Mouse (Mus musculus) adrenal gland, adult 8-10 months (tissue): ENCODE measurements around the gene Prmt9. TPM values are rescaled to one million over a fixed set of nuclear protein-coding genes. Genes with fewer than 3 reads are reported as not detected.

Experiments used
- DNase-seq: peaks from one replicate; pipeline ENCODE4 v3.0.0; 2022
- total RNA-seq, 4 experiments: library from RNA; stranded (reverse); gene quantifications; 2 replicates each; pipeline ENCODE4 v1.2.4; 2022

Gene Prmt9
- total RNA-seq = 10 to 100 TPM; 17.0 to 21.5 (median 19.6) TPM

DNA sequence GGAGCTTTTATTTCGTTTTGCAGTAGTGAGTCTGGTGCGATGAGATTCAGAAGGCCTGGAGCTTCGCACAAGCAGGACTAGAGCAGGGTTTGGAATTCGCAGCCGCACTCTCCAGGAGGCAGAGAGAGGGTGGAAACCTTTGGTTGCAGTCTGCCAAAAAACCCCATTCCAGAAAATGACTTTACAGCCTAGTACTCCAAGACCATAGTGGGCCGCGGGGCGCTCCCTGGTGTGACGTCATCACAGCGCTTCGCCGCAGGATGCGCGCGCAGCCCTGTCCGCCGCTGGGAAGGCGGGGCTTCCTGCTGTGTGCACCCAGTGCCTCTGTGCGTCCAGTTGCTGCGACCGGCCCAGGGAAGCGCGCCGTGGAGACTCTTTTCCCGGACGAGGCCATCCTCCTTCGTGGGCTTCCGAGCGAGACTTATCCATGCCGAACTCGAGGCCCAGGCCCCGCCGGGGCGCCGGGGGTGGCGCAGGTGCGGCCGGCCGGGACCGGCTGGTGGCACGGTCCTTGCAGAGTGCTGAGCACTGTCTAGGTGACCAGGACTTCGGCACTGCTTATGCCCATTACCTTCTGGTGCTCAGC lies at the start of gene Prmt9:
Prmt9 (plus strand) TSS at position 277 of the 586 bp plus-strand sequence.
- DNase-seq = peak; percentile 90

DNA sequence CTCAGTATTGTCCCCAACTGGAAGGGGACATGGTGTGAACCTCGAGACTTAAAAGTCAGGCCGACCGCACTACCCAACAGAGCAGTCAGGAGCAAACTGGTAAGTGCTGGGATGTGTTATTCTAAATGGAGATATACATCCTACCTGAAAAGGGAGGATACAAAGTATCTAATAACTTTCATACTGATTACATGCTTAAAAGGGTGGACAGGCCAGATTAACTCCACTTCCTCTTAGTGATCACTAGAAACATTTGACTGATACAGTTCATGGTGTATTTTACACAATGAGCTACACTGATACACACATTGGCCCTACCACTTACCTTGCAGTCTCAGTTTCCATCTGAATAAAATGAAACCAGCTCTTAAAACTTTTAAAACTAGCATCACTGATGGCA lies 48.9 kb upstream of the Prmt9 start:
- DNase-seq = no peak

DNA sequence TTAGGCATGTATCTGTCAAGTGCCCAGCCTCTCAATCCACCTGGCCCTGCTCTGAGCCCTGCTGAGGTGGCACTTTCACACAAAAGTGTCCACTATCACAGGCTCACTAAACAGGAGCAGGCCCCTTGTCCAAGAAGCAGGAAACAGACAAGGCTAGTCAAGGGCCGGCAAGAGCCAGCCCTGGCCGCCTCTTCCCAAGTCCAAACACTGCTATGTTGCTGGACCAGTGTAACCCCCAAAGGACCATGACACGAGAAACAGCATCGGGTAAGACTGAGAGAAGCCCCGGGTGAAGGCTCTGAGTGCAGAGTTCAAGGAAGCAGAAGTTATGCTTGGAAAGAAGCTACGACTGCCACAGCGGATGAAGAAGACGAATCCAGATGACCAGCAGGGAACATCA lies 48.1 kb upstream of the Prmt9 start:
- DNase-seq = no peak

DNA sequence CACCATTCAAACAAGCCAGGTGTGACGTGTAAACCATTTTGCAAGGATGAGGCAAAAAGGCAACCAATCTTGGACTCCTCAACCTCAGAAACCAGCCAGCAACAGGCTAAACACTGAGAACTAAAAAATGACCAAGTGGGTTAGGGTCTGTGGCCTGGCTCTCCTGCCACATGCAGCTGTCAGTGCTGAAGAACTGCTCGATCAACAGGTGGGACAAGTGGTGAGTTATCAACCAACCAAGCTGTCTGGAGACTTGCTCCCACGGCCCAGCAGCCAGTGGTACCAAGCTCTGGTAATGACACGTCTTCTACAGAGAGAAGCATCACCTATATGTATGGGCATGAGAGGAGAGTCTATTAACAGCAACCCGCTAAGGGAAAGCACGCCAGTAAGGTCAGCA lies 46.6 kb upstream of the Prmt9 start:
- no peak for DNase-seq

DNA sequence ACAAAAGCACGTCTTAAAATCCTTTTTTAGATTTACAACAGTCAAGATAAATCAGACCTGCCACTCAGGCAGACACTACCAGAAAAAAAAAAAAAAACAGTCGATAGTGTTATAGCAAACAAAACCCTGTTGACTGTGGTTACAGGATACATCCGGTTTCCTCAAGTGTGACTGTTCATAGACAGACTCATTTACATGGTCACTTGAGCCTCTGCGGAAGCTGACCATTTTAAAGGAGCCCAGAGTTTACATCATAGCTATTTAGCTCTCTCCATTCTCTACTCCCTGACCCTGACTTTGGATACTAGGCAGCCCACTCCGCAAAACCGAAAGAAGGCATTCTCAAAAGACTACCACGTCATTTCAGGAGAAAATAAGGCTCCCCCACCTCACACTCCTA lies 42.7 kb upstream of the Prmt9 start:
- DNase-seq = no peak

DNA sequence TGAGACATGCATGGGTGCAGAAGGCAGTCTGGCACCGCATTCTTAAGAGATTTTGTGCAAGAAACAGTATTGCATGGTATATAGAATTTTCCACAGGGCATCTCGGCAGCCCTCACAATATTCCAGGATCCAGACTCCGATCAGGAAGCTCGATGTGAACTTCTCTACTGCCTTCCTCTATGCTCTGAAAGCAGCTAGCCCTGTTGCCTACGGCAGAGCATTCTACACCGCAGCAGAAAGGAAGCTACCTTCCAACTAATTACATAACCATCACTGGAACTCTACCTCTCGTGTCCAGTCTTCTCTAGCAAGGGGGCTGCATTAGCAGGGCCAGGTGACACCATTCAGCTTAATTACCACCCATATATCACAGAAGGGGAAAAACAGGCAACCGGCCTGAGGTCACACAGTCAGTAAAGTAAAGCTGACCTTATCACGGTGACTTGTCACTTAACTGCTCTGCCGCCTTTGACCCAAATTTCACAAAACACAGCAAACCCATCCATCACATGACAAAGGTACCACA lies 41.6 kb upstream of the Prmt9 start:
- DNase-seq = no peak

DNA sequence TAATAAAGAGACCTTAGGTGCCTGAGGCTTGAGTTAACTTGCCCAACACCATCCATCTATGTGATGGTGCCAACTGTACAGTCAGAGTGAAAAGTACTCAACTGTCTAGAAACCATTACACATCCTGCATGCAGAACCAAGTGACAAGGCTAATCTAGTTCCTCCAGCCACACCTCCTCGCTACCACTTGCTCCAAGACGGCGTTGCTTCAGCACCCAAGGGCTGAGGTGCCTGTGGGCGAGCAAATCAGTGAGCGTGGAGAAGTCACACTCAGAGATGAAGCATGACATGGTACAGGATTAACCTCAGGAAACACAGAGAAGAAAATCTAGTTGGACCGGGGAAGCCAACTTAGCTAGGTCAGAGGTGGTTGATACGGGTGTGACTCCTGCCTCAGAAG lies 40.2 kb upstream of the Prmt9 start:
- DNase-seq = no peak

DNA sequence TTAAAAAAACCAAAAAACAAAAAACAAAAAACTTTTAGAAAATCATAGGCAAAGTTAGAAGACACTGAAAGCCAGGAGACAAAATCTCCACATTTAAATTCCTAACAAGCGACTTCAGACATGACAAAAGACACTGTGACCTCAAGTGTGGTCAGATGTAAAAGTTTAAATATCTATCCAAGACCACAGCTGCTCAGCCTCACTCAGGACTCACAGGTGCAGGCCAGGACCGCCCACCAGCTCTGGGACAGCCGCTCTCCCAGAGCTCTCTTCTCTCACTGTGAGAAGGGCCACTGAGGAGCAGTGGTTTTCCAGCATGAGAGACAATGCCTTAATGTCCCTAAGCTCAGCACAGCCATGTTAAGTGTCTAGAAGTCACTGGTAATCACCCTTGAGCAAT lies 38.8 kb upstream of the Prmt9 start:
- DNase-seq = no peak

DNA sequence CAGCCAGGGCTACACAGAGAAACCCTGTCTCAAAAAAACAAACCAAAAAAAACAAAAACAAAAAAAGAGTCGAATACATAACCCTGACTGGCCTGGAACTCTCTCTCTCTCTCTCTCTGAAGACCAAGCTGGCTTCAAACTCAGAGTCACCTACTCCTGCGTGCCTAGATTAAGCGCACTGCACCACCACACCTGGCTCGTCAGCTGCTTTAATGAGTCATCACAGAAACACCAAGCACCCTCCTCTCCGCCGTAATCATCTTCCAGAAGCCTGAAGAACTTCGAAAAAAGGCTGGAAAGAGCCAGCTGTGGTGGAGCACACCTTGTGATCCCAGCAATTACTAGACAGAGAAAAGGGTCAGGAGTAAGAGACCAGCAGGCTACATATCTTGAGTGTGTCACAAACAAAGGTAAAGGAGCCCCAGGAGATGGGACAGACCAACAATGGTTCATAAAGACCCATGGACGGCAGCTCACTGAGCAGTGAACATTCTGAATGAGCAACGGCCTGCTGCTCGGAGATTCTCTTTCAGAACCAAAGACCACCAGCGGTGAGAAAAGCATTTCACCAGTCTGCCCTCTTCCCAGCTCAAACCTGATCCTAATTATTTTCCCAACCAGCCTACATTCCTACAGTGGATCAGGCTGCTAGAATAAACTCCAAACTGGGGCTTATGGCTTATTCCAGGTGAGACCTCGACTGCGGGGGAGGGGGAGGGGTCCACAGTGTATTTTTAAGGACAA lies 37.3 kb upstream of the Prmt9 start:
- DNase-seq = no peak

DNA sequence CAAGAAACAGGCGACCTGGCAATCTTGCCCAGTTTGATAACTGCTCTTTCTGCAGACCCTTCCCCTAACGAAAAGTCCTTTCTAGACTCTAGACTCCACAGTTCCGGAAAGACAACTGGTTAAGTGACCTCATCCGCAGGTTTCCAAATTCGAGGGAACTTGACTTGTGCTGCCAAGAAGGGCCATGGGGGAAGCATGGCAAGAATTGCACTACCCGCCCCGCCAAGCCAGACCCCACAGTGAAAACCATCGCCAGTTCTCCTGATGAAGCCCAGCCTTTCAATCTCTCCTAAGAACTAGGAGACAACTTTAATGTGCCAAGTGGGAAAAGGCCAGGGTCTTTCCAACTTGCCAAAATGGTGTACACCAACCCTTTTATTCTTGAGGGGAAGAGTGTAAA lies 34.0 kb upstream of the Prmt9 start:
- no peak for DNase-seq

DNA sequence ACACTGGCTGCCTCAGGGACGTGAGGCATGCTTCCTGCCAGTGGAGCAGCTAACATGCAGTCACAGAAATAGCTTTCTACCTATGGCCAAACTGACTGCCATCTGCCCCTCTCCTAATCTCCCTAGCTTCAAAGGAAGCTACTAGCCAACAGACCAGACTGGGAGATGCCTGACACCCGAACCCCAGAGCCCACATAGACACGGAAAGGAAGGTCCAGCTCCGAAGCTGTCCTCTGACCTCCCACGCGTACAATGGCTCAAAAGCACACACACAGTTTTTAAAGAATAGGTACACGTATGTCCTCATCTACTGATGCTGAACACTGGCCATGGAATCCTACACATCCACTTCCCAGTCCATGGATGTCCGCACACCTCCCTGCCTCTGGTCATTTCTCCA lies 33.4 kb upstream of the Prmt9 start:
- DNase-seq = no peak

DNA sequence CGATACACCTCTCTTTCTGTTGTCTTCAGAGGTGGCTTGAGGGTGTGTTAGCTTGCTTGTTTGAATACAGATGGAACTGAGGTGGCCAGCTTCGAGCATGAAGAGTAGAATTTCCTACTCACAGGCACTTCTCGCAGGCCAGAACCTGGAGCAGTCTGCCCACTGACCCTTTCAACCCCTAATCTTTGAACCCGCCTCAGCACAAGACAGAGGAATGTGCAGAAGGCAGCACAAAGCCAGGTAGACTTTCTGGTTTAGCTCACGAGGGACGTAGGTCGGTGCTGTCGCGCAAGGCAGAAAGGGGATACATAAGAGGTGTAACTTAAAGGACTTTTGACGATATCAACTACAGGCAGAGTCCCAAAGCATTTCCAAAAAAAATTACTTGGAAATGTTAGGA lies 32.4 kb upstream of the Prmt9 start:
- no peak for DNase-seq

DNA sequence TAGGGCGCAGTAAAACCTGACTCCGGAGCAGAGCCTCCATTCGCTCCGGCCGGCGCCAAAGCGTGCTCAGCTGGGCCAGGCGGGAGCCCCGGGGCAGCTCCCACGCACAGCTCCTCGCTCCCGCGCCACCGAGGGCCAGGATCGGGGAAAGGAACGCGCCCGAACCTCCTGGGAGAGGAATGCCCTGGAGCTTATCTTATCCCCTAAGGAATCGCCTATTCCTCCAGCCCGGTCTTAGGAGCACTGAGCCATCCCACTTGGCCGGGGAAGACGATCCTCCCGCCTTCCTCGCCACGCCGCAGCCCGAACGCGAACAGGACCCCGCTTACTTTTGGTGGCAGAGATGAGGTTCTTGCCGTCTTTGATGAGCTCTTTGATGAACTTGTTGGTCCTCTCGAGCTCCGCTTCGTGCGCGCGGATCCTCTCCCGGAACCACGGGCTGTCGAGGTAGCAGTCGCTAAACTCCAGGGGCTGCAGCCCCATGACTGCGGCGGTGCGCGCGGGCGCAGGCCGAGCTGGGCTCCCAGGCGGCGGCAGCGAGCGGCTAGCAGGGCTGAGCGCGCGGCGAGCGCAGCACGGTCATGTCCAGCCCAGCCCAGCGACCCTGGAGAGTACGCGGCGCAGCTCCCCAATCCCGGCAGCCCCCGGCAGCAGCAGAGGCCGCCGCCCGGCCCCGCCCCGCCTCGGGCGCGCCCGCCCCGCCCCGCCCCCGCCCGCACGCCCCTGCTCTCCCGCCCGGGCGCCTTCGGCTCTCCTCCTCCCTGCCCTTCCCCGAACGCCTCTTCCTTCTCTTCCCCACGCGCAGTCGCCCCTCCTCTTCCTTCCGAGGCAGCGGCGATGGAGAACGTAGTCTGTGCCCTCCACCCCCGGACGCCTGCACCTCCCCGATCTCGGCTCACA lies 31.6 kb upstream of the Prmt9 start, which contains the start of gene Arhgap10:
Arhgap10 (minus strand) TSS at position 653 of the 900 bp plus-strand sequence.
- peak; percentile 88 for DNase-seq

DNA sequence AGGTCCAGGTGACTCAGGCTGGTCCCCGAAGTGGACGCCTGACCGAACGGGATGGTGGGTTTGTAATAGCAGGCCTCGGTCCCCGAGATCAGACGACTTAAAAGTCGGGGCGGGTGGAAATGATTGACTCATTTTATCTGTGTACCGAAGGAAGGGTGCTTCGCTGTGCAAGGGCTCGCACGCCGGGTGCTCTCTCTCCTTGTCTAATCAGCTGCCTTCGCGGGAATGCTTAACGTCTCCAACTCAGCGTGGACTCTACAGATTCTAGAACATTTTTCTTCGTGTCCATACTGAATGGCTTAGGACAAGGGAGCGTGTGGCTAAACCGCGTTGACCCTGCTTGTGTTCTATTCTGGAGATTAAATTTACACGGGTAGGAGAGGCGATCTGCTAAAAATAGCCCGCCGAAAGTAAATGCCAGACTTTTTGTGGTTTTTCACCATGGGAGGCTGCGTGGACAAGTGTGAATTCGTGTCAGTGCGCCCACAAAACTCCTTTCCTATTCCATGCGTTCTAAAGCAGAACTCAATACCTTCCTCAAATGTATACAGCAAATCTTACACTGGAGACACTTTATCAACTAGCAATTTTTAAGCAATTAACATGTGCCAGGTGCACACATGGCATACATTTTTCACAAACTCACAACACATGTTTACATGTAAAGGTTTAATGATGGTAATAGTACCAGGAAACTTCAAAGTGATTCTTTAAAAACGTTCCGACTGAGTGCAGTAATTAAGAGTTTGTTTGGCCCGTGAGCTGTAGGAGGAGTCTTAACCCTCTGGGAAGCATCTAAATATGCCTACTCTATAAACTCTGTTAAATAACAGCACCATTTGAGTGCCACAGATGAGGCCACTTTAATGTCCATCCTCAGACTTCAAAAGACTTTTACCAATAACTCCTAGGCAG lies 30.7 kb upstream of the Prmt9 start:
- DNase-seq = no peak

DNA sequence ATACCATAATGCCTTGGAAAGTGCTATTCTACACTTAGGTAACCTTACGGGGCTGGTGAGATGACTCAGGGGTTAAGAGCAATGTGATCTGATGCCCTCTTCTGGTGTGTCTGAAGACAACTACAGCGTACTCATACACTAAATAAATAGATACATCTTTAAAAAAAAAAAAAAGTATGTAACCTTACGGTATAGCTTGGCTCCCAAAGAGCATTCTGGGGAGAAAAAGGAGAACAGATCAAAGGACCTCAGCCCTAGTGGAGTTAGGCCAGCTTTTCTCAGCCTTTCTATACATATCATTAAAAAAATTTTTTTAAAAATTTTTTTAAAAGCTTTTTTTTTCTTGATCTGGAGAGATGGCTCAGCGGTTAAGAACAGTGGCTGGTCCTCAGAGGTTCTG lies 28.6 kb upstream of the Prmt9 start:
- DNase-seq = no peak

DNA sequence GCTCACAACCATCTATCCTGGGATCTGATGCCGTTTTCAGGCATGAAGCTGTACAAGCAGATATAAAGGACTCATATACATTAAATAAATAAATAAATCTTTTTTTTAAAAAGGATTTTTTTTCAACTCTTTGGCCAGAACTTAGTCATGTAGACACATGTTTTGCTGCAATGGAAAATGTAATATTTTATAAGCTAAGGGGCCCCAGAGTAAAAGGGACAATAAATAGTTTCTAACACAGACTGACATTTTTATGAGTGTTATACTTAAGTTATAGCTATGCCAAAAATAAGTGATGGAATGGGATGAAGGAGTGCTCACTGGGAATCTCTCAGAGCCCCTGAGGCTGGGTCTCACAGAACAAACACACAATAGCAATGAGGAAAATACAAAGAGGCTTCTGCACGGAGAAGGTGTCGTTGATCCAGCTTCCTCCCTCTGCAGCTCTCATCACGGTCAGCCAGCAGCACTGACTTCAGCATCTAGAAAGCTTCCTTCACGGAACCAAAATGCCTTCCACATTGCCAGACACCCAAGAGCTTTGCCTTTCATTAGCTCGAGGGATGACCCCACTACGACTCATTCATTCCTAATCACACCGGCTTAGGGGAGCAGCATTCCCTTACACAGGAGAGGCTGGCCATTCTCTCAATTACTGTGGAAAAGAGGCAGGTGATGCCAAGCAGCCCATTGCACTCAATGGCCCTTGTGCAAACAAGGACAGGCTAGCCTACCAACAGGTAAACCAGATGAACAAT lies 28.0 kb upstream of the Prmt9 start:
- no peak for DNase-seq

DNA sequence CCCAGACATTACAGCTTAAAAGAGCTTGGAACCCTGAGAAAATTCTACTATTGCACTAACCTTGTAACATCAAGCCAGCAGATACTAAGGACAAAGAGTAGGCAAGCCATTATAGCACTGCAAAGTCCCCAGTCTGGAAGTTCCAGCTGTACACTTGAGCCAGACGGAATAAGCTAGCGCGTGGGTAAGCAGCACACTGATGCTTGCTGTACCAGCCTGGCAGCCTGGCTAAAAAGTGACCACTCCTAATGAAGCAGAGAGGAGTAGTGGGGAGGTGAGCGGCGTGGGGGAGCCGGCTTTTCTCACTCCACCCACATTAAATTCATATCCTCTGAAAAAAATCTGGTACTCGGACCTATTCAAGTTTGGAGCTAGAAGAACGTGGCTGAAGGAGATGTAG lies 26.2 kb upstream of the Prmt9 start:
- DNase-seq = no peak

DNA sequence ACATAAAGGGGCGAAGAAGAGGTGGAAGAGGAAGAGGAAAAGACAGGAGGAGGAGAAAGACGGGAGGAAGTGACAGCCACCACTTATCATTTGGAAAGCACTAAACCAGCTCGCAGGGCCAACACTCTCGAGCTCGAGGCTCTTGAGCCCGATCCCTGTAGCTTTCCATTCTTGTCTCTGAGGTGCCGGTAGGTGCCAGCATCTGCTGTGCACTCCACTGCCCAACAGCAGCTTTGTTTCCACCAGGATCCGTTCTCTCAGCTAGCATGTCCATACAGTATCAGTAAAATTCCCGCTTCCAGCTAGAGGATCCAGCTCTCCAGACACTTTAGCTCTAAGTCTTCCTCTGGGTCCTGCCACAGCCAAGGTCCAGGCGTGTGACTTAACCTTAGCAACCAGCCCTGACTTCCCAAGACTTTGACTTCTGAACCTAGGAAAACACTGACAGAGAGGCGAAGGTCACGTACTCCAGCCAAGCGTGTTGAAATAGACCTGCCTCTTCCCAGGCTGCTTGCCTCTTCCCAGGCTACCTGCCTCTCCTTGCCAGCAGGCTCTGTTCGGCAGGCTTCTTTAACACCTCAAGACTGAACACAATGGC lies 25.1 kb upstream of the Prmt9 start:
- peak; percentile 38 for DNase-seq

DNA sequence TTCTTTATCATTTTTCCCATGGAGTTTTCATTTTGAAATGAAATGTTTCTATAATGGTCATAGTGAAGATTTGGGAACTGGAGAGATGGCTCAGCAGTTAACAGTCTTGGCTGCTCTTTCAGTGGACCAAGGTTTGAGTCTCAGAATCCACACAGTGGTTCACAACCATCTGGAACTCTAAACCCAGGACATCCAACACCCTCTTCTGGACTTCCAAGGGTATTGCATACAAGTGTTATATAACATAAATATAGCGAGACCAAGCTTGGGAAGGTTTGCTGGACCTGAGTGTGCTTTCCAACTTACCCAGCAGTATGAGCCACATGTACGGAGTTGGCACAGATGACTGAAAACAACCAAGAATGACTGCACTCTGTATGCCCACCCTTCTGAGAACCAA lies 24.3 kb upstream of the Prmt9 start:
- no peak for DNase-seq

DNA sequence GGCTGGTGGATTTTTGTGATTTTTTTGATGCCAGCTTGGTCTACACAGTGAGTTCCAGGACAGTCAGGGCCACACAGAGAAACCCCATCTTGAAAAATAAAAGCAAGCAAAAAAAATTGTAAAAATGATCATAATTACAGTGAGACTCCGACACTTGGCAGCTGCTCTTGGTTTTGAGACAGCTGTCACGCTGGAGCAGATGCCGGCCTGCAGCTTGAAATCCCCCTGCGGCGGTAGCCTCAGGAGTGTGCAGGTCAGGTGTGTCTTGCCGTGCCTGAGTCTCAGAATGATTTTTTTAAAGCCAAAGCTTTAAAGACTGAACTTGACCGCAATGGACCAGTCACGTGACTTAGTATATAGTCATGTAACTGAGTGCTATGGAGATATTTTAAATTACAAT lies 23.1 kb upstream of the Prmt9 start:
- no peak for DNase-seq
